Mouse (Mus musculus) erythroblast, embryonic 14.5 days (primary cell): ENCODE data around the gene Mettl23. TPM values are rescaled to one million over a fixed set of nuclear protein-coding genes. Genes with fewer than 3 reads are reported as not detected.

Source experiments
- H3K27me3 ChIP-seq: 2 replicates; pipeline ENCODE4 v1.6.1; 2012; ENCODE audit warnings: inconsistent platforms; ENCODE audit not compliant: control insufficient read depth
- H3K36me3 ChIP-seq: 2 replicates; pipeline ENCODE4 v1.6.1; 2012; ENCODE audit warnings: mild to moderate bottlenecking, inconsistent platforms; ENCODE audit not compliant: control insufficient read depth
- H3K4me1 ChIP-seq: 2 replicates; pipeline ENCODE4 v1.6.1; 2012; ENCODE audit warnings: inconsistent platforms; ENCODE audit not compliant: control insufficient read depth
- H3K4me3 ChIP-seq: replicated peaks from 2 replicates; pipeline ENCODE3; 2012; ENCODE audit warnings: moderate library complexity, mild to moderate bottlenecking, inconsistent platforms
- H3K9me3 ChIP-seq: 2 replicates; pipeline ENCODE4 v1.6.1; 2012; ENCODE audit warnings: low read length, inconsistent platforms, mixed read lengths; ENCODE audit not compliant: control insufficient read depth
- GATA1 ChIP-seq: IDR thresholded peaks from 2 replicates; pipeline ENCODE4 v1.6.1; 2012; ENCODE audit warnings: low read length, inconsistent platforms, mixed read lengths
- TAL1 ChIP-seq: IDR thresholded peaks from 3 replicates; pipeline ENCODE4 v1.6.1; 2012; ENCODE audit warnings: low read length, inconsistent platforms, mixed read lengths
- polyA plus RNA-seq: library from polyadenylated mRNA; stranded (reverse); fragments of >175 nt; gene quantifications from 2 replicates; pipeline ENCODE4 v1.2.3, GENCODE M21; 2012

Gene Mettl23
- polyA plus RNA-seq, 1 experiment, result 3.4 TPM

DNA sequence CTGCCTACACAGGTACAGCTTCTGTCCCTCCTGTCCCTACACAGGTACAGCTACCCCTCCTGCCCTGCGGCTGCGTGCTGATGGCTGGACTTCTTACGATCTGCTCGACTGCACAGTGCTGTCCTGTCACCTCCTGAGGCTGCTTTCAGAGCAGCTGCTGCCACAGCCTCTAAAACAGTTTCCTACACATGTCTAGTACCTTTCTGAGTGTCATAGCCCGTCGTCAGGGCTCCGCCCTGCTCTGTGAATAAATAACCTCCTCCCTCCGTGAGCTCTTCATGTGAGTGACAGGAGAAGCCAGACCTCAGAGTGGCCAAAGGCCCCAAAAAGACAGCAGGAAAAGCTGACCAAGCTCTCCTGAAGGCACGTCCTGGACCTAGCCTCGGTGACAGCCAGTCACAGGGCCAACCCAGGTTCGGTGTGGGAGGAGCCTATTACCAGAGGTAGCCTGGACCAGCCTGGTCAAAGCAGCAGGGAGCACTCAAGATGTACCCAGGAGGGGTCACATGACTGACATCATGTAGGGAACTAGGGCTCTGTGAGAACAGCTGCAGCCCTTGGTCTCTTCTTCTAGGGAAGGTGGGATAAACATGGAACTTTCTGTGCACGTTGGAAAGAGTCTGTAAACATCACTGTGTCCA lies 23.0 kb downstream of the Mettl23 start:
- Histone ChIP-seq H3K27me3 (no peaks in the 10 kb centered on the region), H3K4me3 (no peak overlapping the region), H3K36me3 (peaks cover 35% of the 10 kb centered on the region), H3K4me1 (peaks cover 6% of the 10 kb centered on the region), H3K9me3 (no peaks in the 10 kb centered on the region)
- TF ChIP-seq TAL1, result no peak
- TF ChIP-seq GATA1, result no peak

GRCm38 (mm10) chr11:116868129-116868528 lies 25.1 kb downstream of the Mettl23 start:
- H3K9me3 ChIP-seq, result no peaks in the 10 kb centered on the region
- H3K4me1 ChIP-seq, result peaks cover 6% of the 10 kb centered on the region
- H3K4me3 ChIP-seq, result no peak overlapping the region
- no peaks in the 10 kb centered on the region for H3K27me3 ChIP-seq
- TF ChIP-seq TAL1 (no peak), GATA1 (no peak)
- peaks cover 29% of the 10 kb centered on the region for H3K36me3 ChIP-seq

DNA sequence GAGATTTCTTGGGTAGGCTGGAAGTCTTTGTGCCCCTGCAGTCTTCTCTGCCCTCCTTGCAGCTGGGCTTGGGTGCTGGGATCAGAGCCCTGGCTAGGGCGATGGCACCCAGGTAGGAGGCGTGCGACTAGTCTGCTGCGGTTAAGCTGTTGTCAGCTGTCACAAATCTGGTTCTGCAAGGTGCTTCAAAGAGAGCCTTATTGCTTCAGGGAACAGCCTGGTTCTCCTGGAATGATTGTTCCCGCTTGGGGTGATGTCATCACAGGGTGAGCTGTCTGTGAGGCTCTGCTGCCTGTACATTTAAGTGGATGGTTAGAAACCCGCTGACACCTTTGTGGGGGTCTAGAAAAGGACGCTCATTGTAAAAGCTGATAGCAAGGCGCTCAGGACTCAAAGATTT lies 26.1 kb downstream of the Mettl23 start:
- TF ChIP-seq TAL1 (no peak), GATA1 (no peak)

GRCm38 (mm10) chr11:116869641-116870040 lies 26.6 kb downstream of the Mettl23 start:
- Histone ChIP-seq H3K36me3 (peaks cover 37% of the 10 kb centered on the region), H3K4me3 (no peak overlapping the region), H3K9me3 (no peaks in the 10 kb centered on the region), H3K27me3 (no peaks in the 10 kb centered on the region), H3K4me1 (no peaks in the 10 kb centered on the region)
- TF ChIP-seq TAL1 (no peak), GATA1 (no peak)

More for the DNA sequence above, 26.1 kb downstream of the Mettl23 start:
- H3K9me3 ChIP-seq, result no peaks in the 10 kb centered on the region
- no peaks in the 10 kb centered on the region for H3K27me3 ChIP-seq
- peaks cover 34% of the 10 kb centered on the region for H3K36me3 ChIP-seq
- H3K4me3 ChIP-seq, result no peak overlapping the region
- peaks cover 2% of the 10 kb centered on the region for H3K4me1 ChIP-seq

- Histone ChIP-seq H3K36me3 (peaks cover 28% of the 10 kb centered on the region), H3K27me3 (no peaks in the 10 kb centered on the region), H3K9me3 (no peaks in the 10 kb centered on the region), H3K4me1 (no peaks in the 10 kb centered on the region), H3K4me3 (no peak overlapping the region)
- TF ChIP-seq GATA1, result no peak
- TF ChIP-seq TAL1, result no peak
These were observed 28.5 kb downstream of the Mettl23 start for GRCm38 (mm10) chr11:116871538-116871937.

DNA sequence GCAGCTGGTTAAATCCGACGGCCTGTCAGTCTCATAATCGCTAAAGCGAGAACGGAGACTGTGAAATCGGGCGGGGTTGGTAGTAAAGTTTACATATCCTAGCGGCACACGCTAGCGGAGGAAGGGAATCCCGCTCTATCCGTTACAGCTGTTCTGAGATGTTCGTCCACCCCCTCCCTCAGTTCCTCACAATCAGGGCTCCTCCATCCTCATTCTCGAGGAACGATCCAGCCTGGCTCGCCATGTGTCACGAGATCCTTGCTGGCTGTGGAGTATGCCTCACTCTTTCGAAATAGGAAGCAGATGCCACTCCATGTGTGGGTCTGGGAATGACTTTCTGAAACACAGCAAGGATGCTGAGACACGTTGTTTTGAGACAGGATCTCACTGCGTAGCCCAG lies 30.9 kb downstream of the Mettl23 start:
- Histone ChIP-seq H3K36me3 (peaks cover 28% of the 10 kb centered on the region), H3K27me3 (no peaks in the 10 kb centered on the region), H3K4me3 (no peak overlapping the region), H3K9me3 (no peaks in the 10 kb centered on the region), H3K4me1 (no peaks in the 10 kb centered on the region)
- TF ChIP-seq GATA1 (no peak), TAL1 (no peak)

DNA sequence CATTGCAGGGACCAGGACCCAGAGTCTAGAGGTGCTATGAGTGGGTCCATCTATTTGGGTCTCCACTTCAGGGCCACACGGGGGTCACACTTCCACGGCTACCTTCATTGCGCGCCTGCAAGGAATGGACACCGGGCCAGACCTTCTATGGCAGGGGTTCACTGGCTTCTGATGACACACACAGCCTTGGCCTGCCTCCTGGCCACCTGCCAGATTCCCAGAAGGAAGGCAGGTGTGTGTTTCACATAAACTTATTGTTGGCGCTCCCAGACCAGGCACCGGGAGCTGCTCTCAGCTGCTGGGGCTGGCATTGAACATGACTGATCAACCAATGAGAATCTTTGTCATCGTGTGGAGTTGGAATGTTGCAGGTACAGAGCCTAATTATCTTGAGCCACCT lies 35.4 kb downstream of the Mettl23 start:
- Histone ChIP-seq H3K9me3 (no peaks in the 10 kb centered on the region), H3K36me3 (peaks cover 13% of the 10 kb centered on the region)
- TF ChIP-seq TAL1 (no peak), GATA1 (no peak)

GRCm38 (mm10) chr11:116880839-116881238 lies 37.8 kb downstream of the Mettl23 start:
- Histone ChIP-seq H3K4me1 (no peaks in the 10 kb centered on the region), H3K27me3 (peaks cover 3% of the 10 kb centered on the region), H3K4me3 (no peak overlapping the region), H3K36me3 (no peaks in the 10 kb centered on the region; the same call in 1 of the 2 replicates), H3K9me3 (no peaks in the 10 kb centered on the region)
- no peak for TF ChIP-seq TAL1
- no peak for TF ChIP-seq GATA1

More for the DNA sequence above, 35.4 kb downstream of the Mettl23 start:
- no peaks in the 10 kb centered on the region for H3K4me1 ChIP-seq
- H3K27me3 ChIP-seq, result no peaks in the 10 kb centered on the region
- no peak overlapping the region for H3K4me3 ChIP-seq

DNA sequence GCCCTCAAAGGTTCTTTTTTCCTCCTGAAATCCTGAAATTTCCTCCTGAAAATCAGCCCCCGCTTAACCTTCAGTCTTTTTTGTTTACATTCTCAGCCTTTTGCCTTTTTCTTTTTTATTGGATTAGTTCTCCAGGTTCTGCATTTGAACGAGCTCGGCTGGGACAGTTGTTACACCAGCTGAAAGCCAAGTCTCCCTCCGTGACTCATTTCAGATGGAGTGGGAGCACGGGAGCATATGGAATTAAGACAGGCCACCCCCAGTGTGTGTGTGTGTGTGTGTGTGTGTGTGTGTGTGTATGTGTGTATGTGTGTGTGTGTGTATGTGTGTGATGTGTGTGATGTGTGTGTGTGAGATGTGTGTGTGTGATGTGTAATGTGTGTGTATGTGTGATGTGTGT lies 38.4 kb downstream of the Mettl23 start:
- no peaks in the 10 kb centered on the region for H3K9me3 ChIP-seq
- peaks cover 5% of the 10 kb centered on the region for H3K27me3 ChIP-seq
- TF ChIP-seq TAL1 (no peak), GATA1 (no peak)
- no peaks in the 10 kb centered on the region for H3K4me1 ChIP-seq
- no peaks in the 10 kb centered on the region for H3K36me3 ChIP-seq
- H3K4me3 ChIP-seq, result no peak overlapping the region

- Histone ChIP-seq H3K36me3 (no peaks in the 10 kb centered on the region), H3K9me3 (no peaks in the 10 kb centered on the region), H3K4me1 (no peaks in the 10 kb centered on the region), H3K4me3 (no peak overlapping the region), H3K27me3 (peaks cover 13% of the 10 kb centered on the region)
- TF ChIP-seq TAL1 (no peak), GATA1 (no peak)
These were observed 39.4 kb downstream of the Mettl23 start for GRCm38 (mm10) chr11:116882446-116882845.
